Mouse (Mus musculus) left cerebral cortex, adult 9 months (tissue): ENCODE data around the gene Lrrc29.

Experiments used
- DNase-seq, 2 experiments: peaks; one replicate each; pipeline ENCODE4 v3.0.0; 2022; ENCODE audit warnings: low spot score in 2 of 2

The Lrrc29 gene

DNA sequence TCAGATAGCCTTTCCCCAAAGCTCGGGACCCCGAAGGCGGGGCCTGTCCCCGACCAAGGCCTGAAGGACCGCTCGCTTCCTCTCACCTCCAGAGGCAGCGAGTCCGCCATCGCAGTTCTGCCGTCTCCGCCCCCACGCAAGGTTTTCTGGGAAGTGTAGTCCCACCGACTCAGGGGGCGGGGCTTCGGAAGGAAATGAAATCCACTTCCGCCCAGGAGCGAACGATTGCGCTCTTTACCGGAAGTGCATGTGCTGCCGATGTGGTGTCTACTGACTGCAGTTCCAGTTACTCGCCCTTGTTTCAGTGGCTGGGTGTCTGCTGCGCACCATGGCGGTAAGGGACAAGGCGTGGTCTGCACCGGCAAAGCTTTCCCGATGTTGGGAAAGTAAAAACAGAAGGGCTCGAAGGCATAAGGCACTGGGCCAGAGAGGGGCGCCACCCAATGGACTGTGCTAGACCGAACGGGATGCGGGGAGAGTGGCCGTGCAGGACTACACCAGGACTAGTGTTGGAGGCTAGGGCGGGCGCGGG lies at the start of gene Lrrc29, which contains the start of gene Tmem208:
Gene Lrrc29, minus strand, starts transcription at position 138 of the 532 bp plus-strand sequence.
Gene Tmem208, plus strand, starts transcription at position 214 of the 532 bp plus-strand sequence.
- peak; percentile 90 to 97 for DNase-seq

- DNase-seq = no peak
Measured at GRCm38 (mm10) chr8:105374513-105374966, 48.5 kb upstream of the Lrrc29 start.

DNA sequence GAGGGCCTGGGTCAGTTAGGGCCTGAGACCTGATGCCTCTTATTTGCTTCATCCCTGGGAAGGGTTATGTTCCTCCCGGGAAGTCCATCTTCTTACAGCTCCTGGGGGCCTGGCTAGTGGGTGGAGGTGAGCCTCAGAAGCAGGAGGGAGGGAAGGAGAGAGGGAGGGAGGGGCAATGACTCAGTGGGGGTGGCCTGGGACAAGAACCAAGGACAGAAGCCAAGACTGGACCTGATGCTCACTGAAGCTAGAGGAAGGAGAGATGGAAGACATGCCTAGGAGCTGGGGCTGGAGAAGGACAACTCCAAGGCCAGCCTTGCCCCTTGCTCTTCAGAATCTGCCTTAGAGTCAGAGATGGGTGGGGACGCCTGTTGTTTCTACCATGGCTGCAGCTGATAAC lies 47.0 kb upstream of the Lrrc29 start, which contains the start of gene Plekhg4:
Gene Plekhg4, plus strand, starts transcription at position 243 of the 400 bp plus-strand sequence.
- no peak for DNase-seq

GRCm38 (mm10) chr8:105372473-105372872 lies 46.4 kb upstream of the Lrrc29 start:
- DNase-seq = no peak

- no peak for DNase-seq
Measured at GRCm38 (mm10) chr8:105367107-105367506, 41.0 kb upstream of the Lrrc29 start.

- no peak for DNase-seq
Measured at GRCm38 (mm10) chr8:105361751-105362702, 35.9 kb upstream of the Lrrc29 start.

- DNase-seq = no peak
Measured at GRCm38 (mm10) chr8:105359646-105360045, 33.6 kb upstream of the Lrrc29 start.

DNA sequence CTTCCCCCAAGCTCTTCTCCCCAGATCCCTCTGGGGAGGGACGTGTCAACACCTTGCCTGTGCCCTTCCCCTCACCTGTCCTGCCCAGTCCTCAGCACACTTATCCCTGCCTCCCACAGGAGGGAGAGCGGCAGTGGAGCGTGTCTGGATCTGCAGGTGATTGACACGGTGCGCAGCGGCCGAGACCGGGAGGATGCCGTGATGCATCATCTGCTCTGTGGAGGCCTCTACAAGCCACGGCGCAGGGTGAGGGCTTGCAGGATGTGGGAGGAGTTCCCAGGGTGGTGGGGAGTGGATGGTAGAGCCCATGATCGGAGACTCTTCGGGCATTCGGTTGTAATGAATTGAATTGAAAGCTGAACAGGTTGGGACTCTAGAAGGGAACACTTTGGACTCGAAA lies 33.1 kb upstream of the Lrrc29 start:
- no peak for DNase-seq

- DNase-seq = no peak
Measured at GRCm38 (mm10) chr8:105356681-105357080, 30.6 kb upstream of the Lrrc29 start.

DNA sequence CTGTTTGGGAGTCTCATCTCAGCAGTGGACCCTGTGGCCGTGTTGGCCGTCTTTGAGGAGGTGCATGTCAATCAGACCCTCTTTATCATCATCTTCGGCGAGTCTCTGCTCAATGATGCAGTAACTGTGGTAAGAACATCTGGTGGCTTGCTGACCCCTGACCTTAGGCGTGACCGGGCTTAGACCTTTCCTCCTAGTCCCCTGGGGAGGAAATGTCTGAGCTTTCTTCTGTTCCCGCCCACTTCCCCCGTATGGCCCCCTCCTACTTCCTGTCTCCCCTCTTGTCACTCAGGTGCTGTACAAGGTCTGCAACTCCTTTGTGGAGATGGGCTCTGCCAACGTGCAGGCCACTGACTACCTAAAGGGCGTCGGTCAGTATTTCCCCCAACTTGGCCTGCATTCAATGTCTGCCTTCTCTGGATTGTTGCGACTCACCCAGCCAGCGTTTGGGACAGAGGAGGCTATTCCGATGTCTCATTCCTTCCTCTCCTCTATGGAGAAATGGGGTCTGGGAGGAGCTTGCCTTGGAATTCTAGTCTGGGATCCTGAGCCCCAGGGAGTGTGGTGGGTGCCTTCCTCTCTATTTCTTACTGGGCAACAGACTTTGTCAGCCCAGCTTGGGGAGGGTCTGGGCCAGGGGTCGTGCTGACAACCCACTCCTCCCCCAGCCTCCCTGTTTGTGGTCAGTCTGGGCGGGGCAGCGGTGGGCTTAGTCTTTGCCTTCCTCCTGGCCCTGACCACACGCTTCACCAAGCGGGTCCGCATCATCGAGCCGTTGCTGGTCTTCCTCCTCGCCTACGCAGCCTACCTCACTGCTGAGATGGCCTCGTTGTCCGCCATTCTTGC lies 29.3 kb upstream of the Lrrc29 start:
- DNase-seq = no peak

GRCm38 (mm10) chr8:105354549-105354948 lies 28.5 kb upstream of the Lrrc29 start:
- no peak for DNase-seq

DNA sequence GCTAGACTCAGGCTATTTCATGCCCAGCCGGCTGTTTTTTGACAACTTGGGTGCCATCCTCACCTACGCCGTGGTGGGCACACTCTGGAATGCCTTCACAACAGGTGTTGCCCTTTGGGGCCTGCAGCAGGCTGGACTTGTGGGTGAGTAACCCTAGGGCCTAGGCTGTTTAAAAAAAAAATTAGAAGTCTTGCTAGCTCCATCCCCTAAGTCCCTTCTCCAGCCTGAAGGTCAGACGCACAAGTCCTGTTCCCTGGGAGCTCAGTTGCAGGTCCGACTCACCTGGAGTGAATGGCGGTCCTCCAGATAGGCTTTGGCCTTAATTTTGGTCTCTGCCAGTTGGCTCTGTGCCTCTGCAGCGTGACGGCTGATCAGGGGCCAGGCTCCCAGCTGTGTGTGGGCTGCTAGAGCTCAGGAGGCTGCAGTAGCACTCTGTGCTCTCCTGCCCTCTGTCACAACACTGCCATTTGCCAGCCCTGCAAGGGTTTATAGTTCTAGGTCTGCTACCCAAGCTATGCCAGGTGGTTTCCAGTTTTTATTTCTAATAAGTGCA lies 27.6 kb upstream of the Lrrc29 start:
- DNase-seq = no peak

DNA sequence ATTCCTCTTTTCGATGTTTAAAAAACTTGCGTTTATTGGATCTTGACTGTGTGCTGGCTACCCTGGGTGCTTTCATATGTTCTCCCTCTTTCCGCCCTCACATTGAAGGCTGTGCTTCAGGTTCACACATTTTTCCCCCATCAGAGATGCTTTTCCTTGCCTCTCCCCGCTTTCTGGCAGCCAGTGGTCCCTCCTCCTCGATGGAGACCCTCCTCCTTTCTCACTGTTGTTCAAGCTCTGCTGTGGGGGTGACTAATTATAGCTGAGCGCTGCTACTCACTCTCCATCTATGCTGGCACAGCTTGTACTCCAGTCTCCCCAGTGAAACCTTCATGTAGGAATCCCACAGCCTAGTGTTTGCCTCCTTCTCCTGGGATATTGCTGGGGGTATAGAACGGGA lies 24.1 kb upstream of the Lrrc29 start:
- no peak for DNase-seq

- peak in 1 of 2 experiments; percentile 34 for DNase-seq
Measured at GRCm38 (mm10) chr8:105349096-105349771, 23.2 kb upstream of the Lrrc29 start.

DNA sequence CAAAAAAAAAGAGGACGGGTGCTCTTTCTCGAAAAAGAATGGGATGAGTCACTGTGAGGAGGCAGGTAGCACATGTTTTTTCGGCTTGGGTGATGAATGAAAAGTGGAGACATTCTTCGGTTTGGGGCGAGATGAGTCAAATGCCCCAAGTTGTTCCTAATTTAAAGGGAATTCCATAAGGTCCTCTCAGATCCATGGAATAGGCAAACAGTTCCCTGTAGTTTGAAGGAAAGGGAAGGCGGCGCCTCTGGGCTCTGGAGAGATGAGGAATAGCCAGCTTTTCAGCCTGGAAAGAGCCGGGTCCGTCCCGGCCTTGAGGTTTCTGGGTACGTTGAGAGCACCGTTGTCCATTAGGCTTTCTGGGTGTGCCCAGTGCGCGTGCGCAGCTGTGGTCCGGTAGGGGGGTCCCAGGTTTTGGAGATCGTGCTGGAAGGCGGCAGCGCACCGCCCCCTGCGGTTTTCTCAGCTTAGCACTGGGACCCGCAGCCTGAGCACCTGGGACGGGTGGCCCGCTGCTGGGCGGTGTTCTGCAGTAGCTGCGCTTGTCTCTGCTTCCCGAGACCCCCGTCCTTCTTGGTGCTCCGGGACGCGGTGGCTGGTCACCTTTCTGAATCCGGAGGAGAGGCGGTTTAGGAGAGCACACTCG lies 22.5 kb upstream of the Lrrc29 start, which contains the start of gene Slc9a5:
Gene Slc9a5, plus strand, starts transcription at position 394 of the 646 bp plus-strand sequence.
- DNase-seq = peak in 1 of 2 experiments; percentile 49

GRCm38 (mm10) chr8:105347428-105348221 lies 21.5 kb upstream of the Lrrc29 start, which contains the start of gene Fhod1:
Fhod1 (minus strand) TSS chr8:105347953.
- DNase-seq = peak; percentile 66 to 87

GRCm38 (mm10) chr8:105346611-105347427 lies 20.7 kb upstream of the Lrrc29 start:
- DNase-seq = peak in 1 of 2 experiments; percentile 38
